11 mouse cellular contexts compared by ENCODE assay signal in genomic region chr5:112297257-112297656, GRCm38 (mm10). TPM values are rescaled to one million over a fixed set of nuclear protein-coding genes. Genes with fewer than 3 reads are reported as not detected.
DNase-seq lines count a peak whose midpoint lies in the region; ATAC-seq lines count a peak whose summit lies in the region.
"Had no signal": no experiment of that assay in that cellular context is flagged by ENCODE, and none has a peak within 500 bp of the region (broad histone marks: within the 10 kb centered on the region; RNA-seq: fewer than 3 reads in every experiment).

No protein-coding gene starts in this region.

- no peaks in the 10 kb centered on the region for H3K27me3 ChIP-seq in heart, embryonic 15.5 days
- H3K27me3 ChIP-seq in intestine, embryonic 16.5 days (replicated peaks; ENCODE audit: control insufficient read depth, insufficient read depth, low read length): no peaks in the 10 kb centered on the region
- H3K27me3 ChIP-seq: hindbrain, embryonic 15.5 days; limb, embryonic 12.5 days; Patski had no signal

- H3K4me3 ChIP-seq in heart, embryonic 15.5 days: no peak overlapping the region
- H3K4me3 ChIP-seq in intestine, embryonic 16.5 days (ENCODE audit: low read length): no peak overlapping the region
- H3K4me3 ChIP-seq: hindbrain, embryonic 15.5 days; limb, embryonic 12.5 days had no signal

- no peak for DNase-seq in heart, postnatal 10 days
- DNase-seq in spleen, postnatal 36 days (ENCODE audit: low spot score in 2 of 2): peak; percentile 41 to 49
- DNase-seq in spleen, adult 18-20 months: no peak
- peak; percentile 50 for DNase-seq in thymus, postnatal 14 days
- no peak for DNase-seq in cerebellum, adult 18-20 months
- DNase-seq in adrenal gland, adult (ENCODE audit: inconsistent age in 2 of 2, low spot score in 1 of 2): no peak

- H3K36me3 ChIP-seq in heart, embryonic 15.5 days: no peaks in the 10 kb centered on the region
- no peaks in the 10 kb centered on the region for H3K36me3 ChIP-seq in intestine, embryonic 16.5 days (ENCODE audit: control insufficient read depth, insufficient read depth, low read length)
- H3K36me3 ChIP-seq: hindbrain, embryonic 15.5 days; limb, embryonic 12.5 days had no signal

- H3K4me2 ChIP-seq in heart, embryonic 15.5 days: no peak overlapping the region
- no peak overlapping the region for H3K4me2 ChIP-seq in intestine, embryonic 16.5 days (ENCODE audit: low read depth, low read length)
- H3K4me2 ChIP-seq: hindbrain, embryonic 15.5 days; limb, embryonic 12.5 days had no signal

- intact Hi-C loops in heart, postnatal 10 days (cut with DNase I): no loop called here

- H3K27ac ChIP-seq in heart, embryonic 15.5 days: peak overlapping the region; percentile 72
- peak overlapping the region; percentile 0; the same call in 1 of the 2 replicates for H3K27ac ChIP-seq in intestine, embryonic 16.5 days (ENCODE audit: low read length)
- H3K27ac ChIP-seq: hindbrain, embryonic 15.5 days; limb, embryonic 12.5 days had no signal

- H3K9me3 ChIP-seq in heart, embryonic 15.5 days (replicated peaks): no peaks in the 10 kb centered on the region
- H3K9me3 ChIP-seq in intestine, embryonic 16.5 days (ENCODE audit: control insufficient read depth, low read length): no peaks in the 10 kb centered on the region
- H3K9me3 ChIP-seq: hindbrain, embryonic 15.5 days; limb, embryonic 12.5 days had no signal

- ATAC-seq in heart, embryonic 15.5 days (replicated peaks; ENCODE audit: insufficient number of reproducible peaks, insufficient read depth, low FRiP score, low read depth): no peak
- ATAC-seq in intestine, embryonic 16.5 days: no peak
- ATAC-seq: Patski had no signal

- 52% methylated on average over 2 of the region's 2 CpGs for WGBS in heart, embryonic 15.5 days
- WGBS in intestine, embryonic 16.5 days: 70% methylated on average over 2 of the region's 2 CpGs

- peaks cover 73% of the 10 kb centered on the region for H3K4me1 ChIP-seq in heart, embryonic 15.5 days (replicated peaks)
- peaks cover 47% of the 10 kb centered on the region for H3K4me1 ChIP-seq in intestine, embryonic 16.5 days (ENCODE audit: control insufficient read depth, insufficient read depth, low read length)

- H3K9ac ChIP-seq in heart, embryonic 15.5 days: no peak overlapping the region
- H3K9ac ChIP-seq in intestine, embryonic 16.5 days (ENCODE audit: low read depth, low read length): no peak overlapping the region
- H3K9ac ChIP-seq: hindbrain, embryonic 15.5 days; limb, embryonic 12.5 days had no signal

RNA-seq across cellular contexts. Expression of gene Tpst2, which starts 20.8 kb away (rescaled TPM):
- 38.5 and 47.8 TPM in 2 replicates for polyA plus RNA-seq in heart, embryonic 15.5 days (2015; fragmentation: Nextera tagmentation; extraction: Ambion mirVana)
- total RNA-seq in heart, postnatal 10 days (2021): 10 to 100 TPM; 48.3 to 61.0 TPM
- polyA plus RNA-seq in intestine, embryonic 16.5 days (2015; fragmentation: Nextera tagmentation; extraction: Ambion mirVana): 47.4 and 52.0 TPM in 2 replicates

RNA-seq across cellular contexts. Expression of gene Tfip11, which starts 28.9 kb away (rescaled TPM):
- 15.2 and 19.6 TPM in 2 replicates for polyA plus RNA-seq in heart, embryonic 15.5 days (2015; fragmentation: Nextera tagmentation; extraction: Ambion mirVana)
- total RNA-seq in heart, postnatal 10 days (2021): 10 to 100 TPM; 19.2 to 22.0 TPM
- polyA plus RNA-seq in intestine, embryonic 16.5 days (2015; fragmentation: Nextera tagmentation; extraction: Ambion mirVana): 26.6 and 26.8 TPM in 2 replicates

RNA-seq across cellular contexts. Expression of gene Crybb1, which starts 41.6 kb away (rescaled TPM):
- polyA plus RNA-seq in heart, embryonic 15.5 days (2015; fragmentation: Nextera tagmentation; extraction: Ambion mirVana): 1.6 and 2.1 TPM in 2 replicates
- total RNA-seq in heart, postnatal 10 days (2021): under 1 TPM; 0.35 to 0.81 TPM
- polyA plus RNA-seq in intestine, embryonic 16.5 days (2015; fragmentation: Nextera tagmentation; extraction: Ambion mirVana): 2.7 and 2.9 TPM in 2 replicates
- polyA plus RNA-seq: Patski had no signal

RNA-seq across cellular contexts. Expression of gene Cryba4, which starts 44.9 kb away (rescaled TPM):
- polyA plus RNA-seq in heart, embryonic 15.5 days (2015; fragmentation: Nextera tagmentation; extraction: Ambion mirVana): 1.2 and 1.4 TPM in 2 replicates
- 1 to 10 TPM; 3.1 to 3.2 TPM for total RNA-seq in heart, postnatal 10 days (2021)
- polyA plus RNA-seq in intestine, embryonic 16.5 days (2015; fragmentation: Nextera tagmentation; extraction: Ambion mirVana): 1.3 and 1.5 TPM in 2 replicates
- polyA plus RNA-seq: Patski had no signal

RNA-seq across cellular contexts. Expression of gene Srrd, which starts 45.6 kb away (rescaled TPM):
- polyA plus RNA-seq in heart, embryonic 15.5 days (2015; fragmentation: Nextera tagmentation; extraction: Ambion mirVana): 20.7 and 28.8 TPM in 2 replicates
- 10 to 100 TPM; 10.2 to 12.5 TPM for total RNA-seq in heart, postnatal 10 days (2021)
- 28.5 and 30.4 TPM in 2 replicates for polyA plus RNA-seq in intestine, embryonic 16.5 days (2015; fragmentation: Nextera tagmentation; extraction: Ambion mirVana)

Comparison
In these comparisons a context has a peak if more than half of its experiments do, and no peak if none do; other contexts are left out.
1. DNase-seq: peak in spleen, postnatal 36 days (2 of 2) and thymus, postnatal 14 days (single experiment); none in heart, postnatal 10 days (0 of 2), spleen, adult 18-20 months (0 of 2), cerebellum, adult 18-20 months (0 of 2) and adrenal gland, adult (0 of 2).